Mouse (Mus musculus): Measurements from ENCODE around the gene Gpr35.

GRCm38 (mm10) chr1:92919775-92920174 is 30.9 kb upstream of the Gpr35 start:
- TF ChIP-seq CTCF (IDR thresholded peaks at IDR 0.05; ENCODE audit: low read depth) (no peak), EP300 (optimal IDR thresholded peaks at IDR 0.05) (no peak)
